Mouse (Mus musculus) monocyte, adult 2 months (primary cell): ENCODE results near the gene Pa2g4.

Experiments used
- DNase-seq, 2 experiments: peaks; one replicate each; pipeline ENCODE4 v3.0.0; 2022; ENCODE audit warnings: low spot score in 2 of 2, low read depth in 1 of 2

The Pa2g4 gene

DNA sequence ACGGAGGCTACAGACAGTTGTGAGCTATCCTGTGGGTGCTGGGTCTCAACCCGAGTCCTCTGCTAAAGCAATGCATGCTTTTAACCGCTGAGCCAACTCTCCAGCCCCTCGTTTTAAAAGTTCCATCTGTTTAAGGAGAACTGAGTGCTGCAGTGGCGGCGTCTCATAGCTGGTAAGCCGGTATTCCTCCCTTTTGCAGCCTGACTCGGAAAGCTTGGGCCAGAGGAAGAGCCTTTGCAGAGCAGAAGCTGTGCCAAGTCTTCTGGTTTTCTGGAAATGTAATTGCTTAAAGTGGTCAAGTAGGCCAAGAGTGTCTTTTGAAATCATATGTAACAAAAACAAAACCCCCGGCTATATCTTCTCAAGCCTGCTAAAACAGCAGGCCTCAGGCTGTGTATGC, 57.5 kb downstream of the Pa2g4 start:
- no peak for DNase-seq
